Mouse (Mus musculus): ENCODE measurements around the gene Folr1.

Gene Folr1

GRCm38 (mm10) chr7:101832372-101832771 lies 38.2 kb downstream of the Folr1 start:
- DNase-seq: no peak

- no peak for DNase-seq
These were observed 39.2 kb downstream of the Folr1 start for GRCm38 (mm10) chr7:101831437-101831836.

DNA sequence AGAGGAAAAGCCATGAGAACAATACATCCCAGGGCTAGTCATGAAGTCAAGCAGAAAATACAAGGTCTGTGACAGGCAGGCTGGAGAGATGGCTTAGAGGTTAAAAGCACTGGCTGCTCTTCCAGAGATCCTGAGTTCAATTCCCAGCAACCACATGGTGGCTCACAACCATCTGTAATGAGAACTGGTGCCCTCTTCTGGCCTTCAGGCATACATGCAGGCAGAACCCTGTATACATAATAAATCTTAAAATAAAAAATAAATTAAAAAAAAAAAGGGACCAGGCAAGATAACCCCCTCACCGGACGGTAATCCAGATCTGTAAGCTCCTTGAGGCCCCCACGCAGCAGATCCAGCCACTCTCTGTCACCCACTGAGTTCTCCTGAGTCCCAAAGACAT lies 40.2 kb downstream of the Folr1 start:
- DNase-seq: no peak

DNA sequence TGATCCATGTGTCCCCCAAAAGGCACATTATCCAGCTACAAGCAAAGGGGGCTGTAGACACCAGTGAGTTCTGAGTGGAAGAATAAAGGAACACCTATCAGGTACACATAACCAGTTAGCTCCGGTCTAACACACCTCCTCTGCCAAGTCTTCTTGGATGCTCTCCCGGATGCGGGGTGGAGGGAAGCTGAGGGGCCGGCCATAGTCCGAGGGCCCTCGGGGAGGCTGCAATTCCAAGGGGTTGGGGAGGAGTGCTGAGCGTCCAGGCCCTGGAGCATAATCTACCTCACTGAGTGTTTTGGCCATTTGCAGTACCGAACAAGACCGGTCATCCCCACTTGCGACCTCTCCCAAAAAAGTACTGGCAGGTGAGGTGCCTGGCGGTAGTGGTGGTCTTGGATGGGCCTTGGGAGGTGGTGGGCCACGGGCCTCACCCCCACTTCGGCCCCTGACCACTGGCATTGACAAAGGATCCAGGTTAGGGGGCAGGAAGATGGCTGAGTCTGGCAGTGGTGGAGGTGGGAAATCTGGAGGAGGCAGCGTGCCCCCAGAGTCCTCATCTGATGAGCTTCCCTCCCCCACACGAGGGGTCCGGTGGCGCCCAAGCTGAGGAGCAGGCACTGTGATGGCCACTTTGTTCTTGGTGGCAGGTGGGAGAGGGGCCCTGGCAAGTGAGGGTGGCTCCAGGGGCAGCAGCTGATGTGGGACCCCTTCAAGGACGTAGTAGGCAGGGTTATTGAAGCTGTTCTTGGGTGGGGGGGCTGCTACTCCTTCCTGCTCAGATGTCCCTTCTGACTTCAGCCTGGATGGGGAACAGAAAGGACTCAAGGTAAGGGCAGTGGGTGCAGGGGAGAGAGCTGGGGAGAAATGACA lies 46.6 kb downstream of the Folr1 start:
- DNase-seq: no peak

- no peak for DNase-seq
These were observed 47.5 kb downstream of the Folr1 start for GRCm38 (mm10) chr7:101822836-101823757.

- peak; percentile 37 for DNase-seq
These were observed 48.8 kb downstream of the Folr1 start for GRCm38 (mm10) chr7:101821571-101822501.

- peak; percentile 13 for DNase-seq
These were observed 50.1 kb downstream of the Folr1 start for GRCm38 (mm10) chr7:101820295-101821030.

- DNase-seq: no peak
These were observed 52.7 kb downstream of the Folr1 start, which contains the start of gene Phox2a for GRCm38 (mm10) chr7:101817861-101818401. Phox2a (plus strand) TSS chr7:101818313.

Measured in thymus, postnatal 14 days (tissue).